Mouse (Mus musculus): ENCODE data around the gene Slc1a1. TPM values are rescaled to one million over a fixed set of nuclear protein-coding genes. Genes with fewer than 3 reads are reported as not detected.

The Slc1a1 gene
- polyA plus RNA-seq, 1 experiment from 2014 or later, result 0.79 TPM

- no peak for ATAC-seq (replicated peaks; ENCODE audit: insufficient number of reproducible peaks, low FRiP score, low TSS enrichment, low read depth)
- H3K4me1 ChIP-seq (ENCODE audit: control insufficient read depth, insufficient read depth, low read length), result no peaks in the 10 kb centered on the region
- H3K27ac ChIP-seq (replicated peaks; ENCODE audit: low read depth, low read length), result no peak overlapping the region
- H3K4me3 ChIP-seq (ENCODE audit: low read depth, low read length), result no peak overlapping the region
- no peak for DNase-seq (ENCODE audit: low spot score)
- H3K9ac ChIP-seq (replicated peaks; ENCODE audit: low read length), result no peak overlapping the region
- no peaks in the 10 kb centered on the region for H3K9me3 ChIP-seq (replicated peaks; ENCODE audit: control insufficient read depth, low read length)
- no peaks in the 10 kb centered on the region for H3K36me3 ChIP-seq (replicated peaks; ENCODE audit: control insufficient read depth, insufficient read depth, low read depth, low read length)
- 67% methylated on average over 3 of the region's 3 CpGs for WGBS
- H3K27me3 ChIP-seq (ENCODE audit: control insufficient read depth, insufficient read depth, low read length), result no peaks in the 10 kb centered on the region
- no peak overlapping the region for H3K4me2 ChIP-seq (ENCODE audit: low read depth, low read length)
Measured at GRCm38 (mm10) chr19:28889251-28889650, 54.4 kb downstream of the Slc1a1 start.

- no peak for ATAC-seq (replicated peaks; ENCODE audit: insufficient number of reproducible peaks, low FRiP score, low TSS enrichment, low read depth)
- H3K4me1 ChIP-seq (ENCODE audit: control insufficient read depth, insufficient read depth, low read length), result no peaks in the 10 kb centered on the region
- no peak overlapping the region for H3K4me2 ChIP-seq (ENCODE audit: low read depth, low read length)
- no peaks in the 10 kb centered on the region for H3K27me3 ChIP-seq (ENCODE audit: control insufficient read depth, insufficient read depth, low read length)
- H3K9ac ChIP-seq (replicated peaks; ENCODE audit: low read length), result no peak overlapping the region
- H3K36me3 ChIP-seq (replicated peaks; ENCODE audit: control insufficient read depth, insufficient read depth, low read depth, low read length), result no peaks in the 10 kb centered on the region
- no peak overlapping the region for H3K4me3 ChIP-seq (ENCODE audit: low read depth, low read length)
- 77% methylated on average over 5 of the region's 5 CpGs for WGBS
- H3K9me3 ChIP-seq (replicated peaks; ENCODE audit: control insufficient read depth, low read length), result no peaks in the 10 kb centered on the region
- H3K27ac ChIP-seq (replicated peaks; ENCODE audit: low read depth, low read length), result no peak overlapping the region
- DNase-seq (ENCODE audit: low spot score), result no peak
Measured at GRCm38 (mm10) chr19:28891238-28891637, 56.4 kb downstream of the Slc1a1 start.

GRCm38 (mm10) chr19:28891864-28892263 is 57.0 kb downstream of the Slc1a1 start:
- Histone ChIP-seq H3K9ac (replicated peaks; ENCODE audit: low read length) (no peak overlapping the region), H3K27ac (replicated peaks; ENCODE audit: low read depth, low read length) (no peak overlapping the region), H3K4me3 (ENCODE audit: low read depth, low read length) (no peak overlapping the region), H3K9me3 (replicated peaks; ENCODE audit: control insufficient read depth, low read length) (no peaks in the 10 kb centered on the region), H3K36me3 (replicated peaks; ENCODE audit: control insufficient read depth, insufficient read depth, low read depth, low read length) (no peaks in the 10 kb centered on the region), H3K4me1 (ENCODE audit: control insufficient read depth, insufficient read depth, low read length) (no peaks in the 10 kb centered on the region), H3K27me3 (ENCODE audit: control insufficient read depth, insufficient read depth, low read length) (no peaks in the 10 kb centered on the region), H3K4me2 (ENCODE audit: low read depth, low read length) (no peak overlapping the region)
- DNase-seq (ENCODE audit: low spot score) (no peak), ATAC-seq (replicated peaks; ENCODE audit: insufficient number of reproducible peaks, low FRiP score, low TSS enrichment, low read depth) (no peak)
- WGBS, result 82% methylated on average over 1 of the region's 1 CpGs

GRCm38 (mm10) chr19:28896639-28897038 is 61.8 kb downstream of the Slc1a1 start:
- H3K4me1 ChIP-seq (ENCODE audit: control insufficient read depth, insufficient read depth, low read length), result no peaks in the 10 kb centered on the region
- DNase-seq (ENCODE audit: low spot score) (no peak), ATAC-seq (replicated peaks; ENCODE audit: insufficient number of reproducible peaks, low FRiP score, low TSS enrichment, low read depth) (no peak)
- no peak overlapping the region for H3K9ac ChIP-seq (replicated peaks; ENCODE audit: low read length)
- H3K9me3 ChIP-seq (replicated peaks; ENCODE audit: control insufficient read depth, low read length), result no peaks in the 10 kb centered on the region
- no peaks in the 10 kb centered on the region for H3K36me3 ChIP-seq (replicated peaks; ENCODE audit: control insufficient read depth, insufficient read depth, low read depth, low read length)
- no peak overlapping the region for H3K4me3 ChIP-seq (ENCODE audit: low read depth, low read length)
- no peak overlapping the region for H3K27ac ChIP-seq (replicated peaks; ENCODE audit: low read depth, low read length)
- H3K4me2 ChIP-seq (ENCODE audit: low read depth, low read length), result no peak overlapping the region
- no peaks in the 10 kb centered on the region for H3K27me3 ChIP-seq (ENCODE audit: control insufficient read depth, insufficient read depth, low read length)
- 67% methylated on average over 1 of the region's 1 CpGs for WGBS

GRCm38 (mm10) chr19:28897497-28897896 is 62.6 kb downstream of the Slc1a1 start:
- Histone ChIP-seq H3K27me3 (ENCODE audit: control insufficient read depth, insufficient read depth, low read length) (no peaks in the 10 kb centered on the region), H3K4me2 (ENCODE audit: low read depth, low read length) (no peak overlapping the region), H3K4me1 (ENCODE audit: control insufficient read depth, insufficient read depth, low read length) (no peaks in the 10 kb centered on the region), H3K36me3 (replicated peaks; ENCODE audit: control insufficient read depth, insufficient read depth, low read depth, low read length) (no peaks in the 10 kb centered on the region), H3K27ac (replicated peaks; ENCODE audit: low read depth, low read length) (no peak overlapping the region), H3K9ac (replicated peaks; ENCODE audit: low read length) (no peak overlapping the region), H3K9me3 (replicated peaks; ENCODE audit: control insufficient read depth, low read length) (no peaks in the 10 kb centered on the region), H3K4me3 (ENCODE audit: low read depth, low read length) (no peak overlapping the region)
- WGBS, result 87% methylated on average over 9 of the region's 9 CpGs
- DNase-seq (ENCODE audit: low spot score), result no peak
- no peak for ATAC-seq (replicated peaks; ENCODE audit: insufficient number of reproducible peaks, low FRiP score, low TSS enrichment, low read depth)

- no peaks in the 10 kb centered on the region for H3K9me3 ChIP-seq (replicated peaks; ENCODE audit: control insufficient read depth, low read length)
- H3K4me1 ChIP-seq (ENCODE audit: control insufficient read depth, insufficient read depth, low read length), result no peaks in the 10 kb centered on the region
- no peak overlapping the region for H3K27ac ChIP-seq (replicated peaks; ENCODE audit: low read depth, low read length)
- ATAC-seq (replicated peaks; ENCODE audit: insufficient number of reproducible peaks, low FRiP score, low TSS enrichment, low read depth), result no peak
- no peaks in the 10 kb centered on the region for H3K27me3 ChIP-seq (ENCODE audit: control insufficient read depth, insufficient read depth, low read length)
- H3K36me3 ChIP-seq (replicated peaks; ENCODE audit: control insufficient read depth, insufficient read depth, low read depth, low read length), result no peaks in the 10 kb centered on the region
- no peak overlapping the region for H3K4me2 ChIP-seq (ENCODE audit: low read depth, low read length)
- 95% methylated on average over 2 of the region's 2 CpGs for WGBS
- no peak overlapping the region for H3K9ac ChIP-seq (replicated peaks; ENCODE audit: low read length)
- DNase-seq (ENCODE audit: low spot score), result no peak
- H3K4me3 ChIP-seq (ENCODE audit: low read depth, low read length), result no peak overlapping the region
Measured at GRCm38 (mm10) chr19:28900771-28901170, 65.9 kb downstream of the Slc1a1 start.

GRCm38 (mm10) chr19:28902111-28902510 is 67.3 kb downstream of the Slc1a1 start:
- WGBS, result 52% methylated on average over 2 of the region's 2 CpGs
- Histone ChIP-seq H3K27me3 (ENCODE audit: control insufficient read depth, insufficient read depth, low read length) (no peaks in the 10 kb centered on the region), H3K27ac (replicated peaks; ENCODE audit: low read depth, low read length) (no peak overlapping the region), H3K36me3 (replicated peaks; ENCODE audit: control insufficient read depth, insufficient read depth, low read depth, low read length) (no peaks in the 10 kb centered on the region), H3K4me2 (ENCODE audit: low read depth, low read length) (no peak overlapping the region), H3K4me3 (ENCODE audit: low read depth, low read length) (no peak overlapping the region), H3K4me1 (ENCODE audit: control insufficient read depth, insufficient read depth, low read length) (no peaks in the 10 kb centered on the region), H3K9ac (replicated peaks; ENCODE audit: low read length) (no peak overlapping the region), H3K9me3 (replicated peaks; ENCODE audit: control insufficient read depth, low read length) (no peaks in the 10 kb centered on the region)
- DNase-seq (ENCODE audit: low spot score) (no peak), ATAC-seq (replicated peaks; ENCODE audit: insufficient number of reproducible peaks, low FRiP score, low TSS enrichment, low read depth) (no peak)

GRCm38 (mm10) chr19:28902806-28903205 is 68.0 kb downstream of the Slc1a1 start:
- Histone ChIP-seq H3K36me3 (replicated peaks; ENCODE audit: control insufficient read depth, insufficient read depth, low read depth, low read length) (no peaks in the 10 kb centered on the region), H3K9me3 (replicated peaks; ENCODE audit: control insufficient read depth, low read length) (no peaks in the 10 kb centered on the region), H3K27me3 (ENCODE audit: control insufficient read depth, insufficient read depth, low read length) (no peaks in the 10 kb centered on the region), H3K4me1 (ENCODE audit: control insufficient read depth, insufficient read depth, low read length) (no peaks in the 10 kb centered on the region), H3K4me2 (ENCODE audit: low read depth, low read length) (no peak overlapping the region), H3K4me3 (ENCODE audit: low read depth, low read length) (no peak overlapping the region), H3K27ac (replicated peaks; ENCODE audit: low read depth, low read length) (no peak overlapping the region), H3K9ac (replicated peaks; ENCODE audit: low read length) (no peak overlapping the region)
- DNase-seq (ENCODE audit: low spot score) (no peak), ATAC-seq (replicated peaks; ENCODE audit: insufficient number of reproducible peaks, low FRiP score, low TSS enrichment, low read depth) (no peak)
- 86% methylated on average over 4 of the region's 4 CpGs for WGBS
